20 mouse cellular contexts compared by ENCODE assay signal in the genomic region with DNA sequence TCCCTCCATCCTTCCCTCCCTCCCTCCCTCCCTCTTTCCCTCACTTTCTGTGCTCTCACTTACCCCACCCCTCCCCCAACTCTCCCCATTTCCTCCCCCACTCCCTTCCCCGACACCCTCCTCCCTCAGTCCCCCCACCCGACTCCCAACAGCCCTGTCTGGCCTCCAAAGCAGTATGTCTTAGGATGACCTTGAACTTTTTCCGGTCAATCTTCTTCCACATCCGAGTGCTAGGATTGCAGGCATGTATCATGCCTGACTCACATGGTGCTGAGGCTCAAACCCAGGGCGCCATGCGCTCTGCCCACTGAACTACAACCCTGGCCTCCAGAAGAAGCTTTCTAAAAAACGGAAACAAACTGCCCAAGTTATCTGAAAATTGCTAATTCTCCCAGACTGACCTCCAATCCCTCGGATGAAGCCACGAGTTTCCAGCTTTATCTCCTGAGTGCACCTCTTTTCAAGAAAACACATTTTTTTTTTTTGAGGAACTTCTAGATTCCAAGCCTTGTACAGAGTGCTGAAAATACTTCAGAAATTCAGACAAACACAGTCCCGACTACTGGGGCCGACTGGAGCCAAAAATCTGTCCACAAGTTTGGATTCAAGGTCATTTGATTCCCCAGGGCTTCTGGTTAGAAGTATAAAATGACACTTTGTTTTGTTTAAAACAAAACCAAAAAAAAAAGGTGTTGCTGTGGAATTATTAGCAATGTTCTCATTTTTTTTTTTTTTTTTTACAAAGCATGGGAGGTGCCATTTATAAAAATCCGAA.
DNase-seq lines count a peak whose midpoint lies in the region; ATAC-seq and TF ChIP-seq lines count a peak whose summit lies in the region.
"Had no signal": no experiment of that assay in that cellular context is flagged by ENCODE, and none has a peak within 500 bp of the region (broad histone marks: within the 10 kb centered on the region; RNA-seq: fewer than 3 reads in every experiment).

No protein-coding gene starts in this region.

- no peak for TF ChIP-seq CTCF in E14TG2a.4 (conservative IDR thresholded peaks at IDR 0.05; ENCODE audit: low read length)
- TF ChIP-seq CTCF in thymus, adult 2 months (IDR thresholded peaks at IDR 0.05; ENCODE audit: borderline replicate concordance, control insufficient read depth, extremely low read depth, insufficient read depth, low read length, poor library complexity): no peak
- no peak for TF ChIP-seq CTCF in cerebellum, adult 2 months (IDR thresholded peaks at IDR 0.05; ENCODE audit: borderline replicate concordance, insufficient read depth, low read depth, low read length)

- peak; percentile 6 for DNase-seq in adrenal gland, adult 8-10 months
- no peak for DNase-seq in adrenal gland, adult 18-20 months (ENCODE audit: low spot score in 2 of 2)
- DNase-seq in heart, postnatal 10 days: peak; percentile 16 to 31
- peak; percentile 35 for DNase-seq in adrenal gland, postnatal 14 days
- no peak for DNase-seq in thymus, adult 2 months
- no peak for DNase-seq in cerebellum, adult 2 months
- DNase-seq: cerebellum, postnatal 14 days; embryo, embryonic 11 days; gastrocnemius, postnatal 25 days; layer of hippocampus, postnatal 36 days; liver; liver, postnatal 0 days; retina, postnatal 1 day; right cerebral cortex, postnatal 4 days had no signal

- no peak overlapping the region for H3K9ac ChIP-seq in heart, embryonic 11.5 days (ENCODE audit: low read depth, low read length)
- H3K9ac ChIP-seq: forebrain, embryonic 13.5 days; kidney, embryonic 15.5 days; liver, postnatal 0 days had no signal

- H3K4me3 ChIP-seq in heart, embryonic 11.5 days (ENCODE audit: low read depth, low read length): no peak overlapping the region
- H3K4me3 ChIP-seq in E14TG2a.4 (replicated peaks; ENCODE audit: low read length): peak overlapping the region; percentile 64
- no peak overlapping the region for H3K4me3 ChIP-seq in thymus, adult 2 months (ENCODE audit: control insufficient read depth, insufficient read depth, low read length)
- no peak overlapping the region for H3K4me3 ChIP-seq in cerebellum, adult 2 months (replicated peaks; ENCODE audit: insufficient read depth, low read depth, low read length)
- H3K4me3 ChIP-seq: forebrain, embryonic 13.5 days; kidney, embryonic 15.5 days had no signal

- H3K4me1 ChIP-seq in heart, embryonic 11.5 days (ENCODE audit: control insufficient read depth, insufficient read depth, low read length): 0 out of 2 replicates have a peak, but pooled peaks cover 3% of the 10 kb centered on the region
- H3K4me1 ChIP-seq in E14TG2a.4 (replicated peaks; ENCODE audit: low read depth, low read length): peaks cover 77% of the 10 kb centered on the region
- H3K4me1 ChIP-seq in thymus, adult 2 months (replicated peaks; ENCODE audit: control insufficient read depth, insufficient read depth, low read length): no peaks in the 10 kb centered on the region
- no peaks in the 10 kb centered on the region for H3K4me1 ChIP-seq in cerebellum, adult 2 months (ENCODE audit: control insufficient read depth, insufficient read depth, low read length)

- H3K36me3 ChIP-seq in heart, embryonic 11.5 days (ENCODE audit: control insufficient read depth, insufficient read depth, low read length): no peaks in the 10 kb centered on the region
- H3K36me3 ChIP-seq in E14TG2a.4 (ENCODE audit: insufficient read depth, low read length): no peaks in the 10 kb centered on the region
- H3K36me3 ChIP-seq in thymus, adult 2 months (ENCODE audit: control insufficient read depth, insufficient read depth, low read length): no peaks in the 10 kb centered on the region
- H3K36me3 ChIP-seq: kidney, embryonic 15.5 days had no signal

- 47% methylated on average over 12 of the region's 12 CpGs for WGBS in heart, embryonic 11.5 days (ENCODE audit: insufficient replicate concordance)
- WGBS in thymus, adult 2 months: 80% methylated on average over 12 of the region's 12 CpGs
- 59% methylated on average over 12 of the region's 12 CpGs for WGBS in cerebellum, adult 2 months

- intact Hi-C loops in heart, postnatal 10 days (cut with DNase I): no loop called here

- H3K27ac ChIP-seq in heart, embryonic 11.5 days (ENCODE audit: low read depth, low read length): no peak overlapping the region
- H3K27ac ChIP-seq in thymus, adult 2 months (ENCODE audit: control insufficient read depth, insufficient read depth, low read length): no peak overlapping the region
- H3K27ac ChIP-seq in cerebellum, adult 2 months (ENCODE audit: insufficient read depth, low read length): no peak overlapping the region
- H3K27ac ChIP-seq: forebrain, embryonic 13.5 days; kidney, embryonic 15.5 days had no signal

- no peak for TF ChIP-seq POLR2A in thymus, adult 2 months (IDR thresholded peaks at IDR 0.05; ENCODE audit: control insufficient read depth, extremely low read depth, insufficient read depth, low read length, poor library complexity)
- TF ChIP-seq POLR2A in cerebellum, adult 2 months (IDR thresholded peaks at IDR 0.05; ENCODE audit: borderline replicate concordance, insufficient read depth, low read length): no peak

- no peak for ATAC-seq in heart, embryonic 11.5 days (replicated peaks; ENCODE audit: insufficient number of reproducible peaks, low FRiP score, low TSS enrichment)
- ATAC-seq: forebrain, embryonic 13.5 days; liver, postnatal 0 days; midbrain, embryonic 16.5 days; Patski had no signal

- no peak overlapping the region for H3K4me2 ChIP-seq in heart, embryonic 11.5 days
- H3K4me2 ChIP-seq: forebrain, embryonic 13.5 days; kidney, embryonic 15.5 days had no signal

- H3K27me3 ChIP-seq in heart, embryonic 11.5 days (ENCODE audit: control insufficient read depth, insufficient read depth, low read length): no peaks in the 10 kb centered on the region
- H3K27me3 ChIP-seq in E14TG2a.4 (ENCODE audit: insufficient read depth, low read length): no peaks in the 10 kb centered on the region
- no peaks in the 10 kb centered on the region for H3K27me3 ChIP-seq in thymus, adult 2 months (ENCODE audit: control insufficient read depth, insufficient read depth, low read length)
- no peaks in the 10 kb centered on the region for H3K27me3 ChIP-seq in cerebellum, adult 2 months (ENCODE audit: control insufficient read depth, insufficient read depth, low read length)

- no peaks in the 10 kb centered on the region for H3K9me3 ChIP-seq in heart, embryonic 11.5 days (replicated peaks; ENCODE audit: control insufficient read depth, low read length)
- H3K9me3 ChIP-seq in E14TG2a.4 (ENCODE audit: low read length): no peaks in the 10 kb centered on the region
- H3K9me3 ChIP-seq: forebrain, embryonic 13.5 days; kidney, embryonic 15.5 days had no signal

Comparison
In these comparisons a context has a peak if more than half of its experiments do, and no peak if none do; other contexts are left out.
1. DNase-seq: peak in adrenal gland, adult 8-10 months (single experiment), heart, postnatal 10 days (2 of 2) and adrenal gland, postnatal 14 days (single experiment); none in adrenal gland, adult 18-20 months (0 of 2), thymus, adult 2 months (single experiment) and cerebellum, adult 2 months (0 of 2).